Mouse (Mus musculus) kidney, embryonic 14.5 days (tissue): ENCODE results near the gene Lrrc3b. TPM values are rescaled to one million over a fixed set of nuclear protein-coding genes. Genes with fewer than 3 reads are reported as not detected.
A peak's percentile ranks its signal among the peaks of the same experiment; 100 is the strongest.

Source experiments
- ATAC-seq: fragments of 200-750 bp; cut with Nextera tagmentation; 2 replicates; pipeline ENCODE4 v1.8.0; 2017; ENCODE audit warnings: moderate number of reproducible peaks, mild to moderate bottlenecking, moderate TSS enrichment, moderate library complexity; ENCODE audit not compliant: low FRiP score, low TSS enrichment
- H3K27ac ChIP-seq: fragments of 300-500 bp; sonication (generic); 2 replicates; pipeline ENCODE4 v1.5.1; 2014; ENCODE audit warnings: low read depth, mild to moderate bottlenecking, low read length, moderate library complexity, mixed read lengths
- H3K27me3 ChIP-seq: fragments of 300-500 bp; sonication (generic); 2 replicates; pipeline ENCODE4 v1.6.1; 2014; ENCODE audit warnings: mild to moderate bottlenecking, low read length; ENCODE audit not compliant: control insufficient read depth, insufficient read depth
- H3K36me3 ChIP-seq: fragments of 300-500 bp; sonication (generic); 2 replicates; pipeline ENCODE4 v1.6.1; 2014; ENCODE audit warnings: low read length, mixed read lengths; ENCODE audit not compliant: control insufficient read depth, insufficient read depth
- H3K4me1 ChIP-seq: fragments of 300-500 bp; sonication (generic); 2 replicates; pipeline ENCODE4 v1.6.1; 2014; ENCODE audit warnings: low read length, mixed read lengths; ENCODE audit not compliant: control insufficient read depth, insufficient read depth
- H3K4me2 ChIP-seq: fragments of 300-500 bp; sonication (generic); replicated peaks from 2 replicates; pipeline ENCODE4 v1.6.1; 2014; ENCODE audit warnings: low read depth, mild to moderate bottlenecking, low read length
- H3K4me3 ChIP-seq: fragments of 300-500 bp; sonication (generic); 2 replicates; pipeline ENCODE4 v1.5.1; 2014; ENCODE audit warnings: mild to moderate bottlenecking, low read length
- H3K9ac ChIP-seq: fragments of 300-500 bp; sonication (generic); 2 replicates; pipeline ENCODE4 v1.6.1; 2014; ENCODE audit warnings: low read depth, mild to moderate bottlenecking, low read length, moderate library complexity
- H3K9me3 ChIP-seq: fragments of 300-500 bp; sonication (generic); 2 replicates; pipeline ENCODE4 v1.6.1; 2016; ENCODE audit warnings: low read length; ENCODE audit not compliant: control insufficient read depth
- WGBS: fragments of 180-500 bp; shearing (Covaris S2); extraction: QIAGEN DNeasy Blood & Tissue Kit; methylation state at CpG from one replicate; pipeline ENCODE4 v1.1.7; 2014; 5-methylcytosine and 5-hydroxymethylcytosine counted together
- polyA plus RNA-seq: library from polyadenylated mRNA; unstranded; fragments of >200 nt; fragmentation: Nextera tagmentation; extraction: Ambion mirVana; gene quantifications from 2 replicates; pipeline ENCODE4 v1.2.1, GENCODE M21; 2014

Gene Lrrc3b
- polyA plus RNA-seq, result 3.9 and 5.2 TPM in 2 replicates

DNA sequence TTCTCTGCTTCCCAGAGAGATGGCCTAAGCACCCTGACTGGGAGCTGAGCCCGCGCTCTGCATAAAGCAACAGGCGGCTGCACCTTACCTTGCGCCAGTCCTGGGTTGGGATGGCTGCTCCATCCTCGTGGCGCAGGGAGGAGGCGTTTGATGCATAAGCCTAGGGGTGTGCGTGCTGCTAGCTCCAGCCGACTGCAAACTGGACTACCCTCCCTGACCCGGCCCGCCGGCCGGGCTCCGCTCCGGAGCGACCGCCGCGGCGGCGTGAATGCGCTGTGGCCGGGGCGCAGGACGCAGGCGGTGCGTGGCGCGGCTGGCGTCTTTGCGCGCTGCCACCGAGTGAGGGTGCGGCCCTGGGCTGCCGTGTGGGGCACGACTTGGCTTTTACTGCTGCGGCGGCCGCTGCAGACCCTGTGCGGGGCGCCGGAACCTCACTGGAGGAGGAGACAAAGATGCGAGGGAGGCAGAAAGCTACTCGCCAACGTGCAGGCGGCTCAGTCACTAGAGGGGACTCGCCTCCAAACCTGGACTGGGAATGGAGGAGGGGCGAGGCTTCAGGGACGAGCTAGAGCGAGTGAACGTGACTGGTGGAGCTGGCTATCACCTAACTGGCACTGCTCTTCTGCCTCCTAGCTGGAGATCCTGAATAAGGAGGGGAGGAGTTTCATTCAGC is at the start of gene Lrrc3b:
Lrrc3b (minus strand) TSS at position 503 of the 673 bp plus-strand sequence.
- under 1% methylated on average over 51 of the region's 51 CpGs for WGBS
- H3K27ac ChIP-seq, result no peak within 1 kb of the TSS
- peak; percentile 88 for ATAC-seq

DNA sequence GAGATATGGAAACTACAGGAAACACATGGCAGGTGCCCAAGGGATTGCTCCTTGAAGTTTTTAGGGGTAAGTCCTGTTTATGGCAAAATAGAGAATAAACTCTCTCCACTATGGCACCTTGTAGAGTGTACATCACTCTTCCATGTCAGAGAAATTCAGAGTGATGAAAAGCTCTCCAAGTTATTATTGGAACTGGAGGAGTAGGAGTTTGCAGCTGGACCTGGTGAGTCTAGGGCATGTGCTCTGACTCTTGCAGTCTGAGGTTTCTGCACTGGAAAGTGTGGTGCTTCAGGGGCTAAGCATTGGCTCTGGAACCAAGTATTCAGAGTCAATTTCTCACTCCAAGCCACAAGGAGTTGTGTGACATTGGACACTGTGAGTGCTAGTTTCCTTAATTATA is 38.9 kb upstream of the Lrrc3b start:
- Histone ChIP-seq H3K4me2 (no peak overlapping the region), H3K36me3 (no peaks in the 10 kb centered on the region), H3K27me3 (no peaks in the 10 kb centered on the region), H3K4me1 (no peaks in the 10 kb centered on the region), H3K4me3 (no peak overlapping the region), H3K27ac (no peak overlapping the region), H3K9ac (no peak overlapping the region), H3K9me3 (0 out of 2 replicates have a peak, but pooled peaks cover 4% of the 10 kb centered on the region)
- no peak for ATAC-seq

More for the DNA sequence above, at the start of gene Lrrc3b:
- H3K27me3 ChIP-seq, result peaks cover 16% of the 10 kb centered on the region
- no peaks in the 10 kb centered on the region for H3K36me3 ChIP-seq
- no peaks in the 10 kb centered on the region for H3K9me3 ChIP-seq
- H3K4me1 ChIP-seq, result 0 out of 2 replicates have a peak, but pooled peaks cover 6% of the 10 kb centered on the region
- peak within 1 kb of the TSS; percentile 53 for H3K9ac ChIP-seq
- peak within 1 kb of the TSS; percentile 98 for H3K4me2 ChIP-seq
- peak within 1 kb of the TSS; percentile 62 for H3K4me3 ChIP-seq

DNA sequence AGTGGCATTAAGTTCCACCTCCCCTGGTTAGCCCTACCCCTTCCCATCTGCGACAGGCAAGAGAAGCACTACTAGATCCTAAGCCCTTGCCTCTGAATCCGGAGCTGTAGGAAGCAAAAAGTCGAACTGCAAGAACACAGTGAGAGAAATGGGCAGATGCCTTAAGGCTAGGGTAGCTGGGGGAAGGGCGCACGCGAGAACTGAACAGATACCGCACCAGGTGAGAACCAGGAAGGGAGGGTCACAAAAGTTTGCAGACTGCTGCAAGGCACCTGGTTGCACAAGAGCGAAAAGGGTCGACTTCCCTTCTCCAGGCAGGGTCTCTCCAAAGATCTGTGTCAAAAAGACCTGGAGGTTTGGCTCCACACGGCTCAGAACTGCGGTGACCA is 697 bp downstream of the Lrrc3b start:
- H3K27ac ChIP-seq, result no peak overlapping the region
- H3K4me2 ChIP-seq, result peak overlapping the region; percentile 98
- peak overlapping the region; percentile 53; the same call in 1 of the 2 replicates for H3K9ac ChIP-seq
- no peaks in the 10 kb centered on the region for H3K9me3 ChIP-seq
- H3K36me3 ChIP-seq, result no peaks in the 10 kb centered on the region
- WGBS, result 0% methylated on average over 11 of the region's 11 CpGs
- 0 out of 2 replicates have a peak, but pooled peaks cover 6% of the 10 kb centered on the region for H3K4me1 ChIP-seq
- peak; percentile 22; the same call in 1 of the 2 replicates for ATAC-seq
- H3K27me3 ChIP-seq, result peaks cover 16% of the 10 kb centered on the region
- H3K4me3 ChIP-seq, result peak overlapping the region; percentile 62

DNA sequence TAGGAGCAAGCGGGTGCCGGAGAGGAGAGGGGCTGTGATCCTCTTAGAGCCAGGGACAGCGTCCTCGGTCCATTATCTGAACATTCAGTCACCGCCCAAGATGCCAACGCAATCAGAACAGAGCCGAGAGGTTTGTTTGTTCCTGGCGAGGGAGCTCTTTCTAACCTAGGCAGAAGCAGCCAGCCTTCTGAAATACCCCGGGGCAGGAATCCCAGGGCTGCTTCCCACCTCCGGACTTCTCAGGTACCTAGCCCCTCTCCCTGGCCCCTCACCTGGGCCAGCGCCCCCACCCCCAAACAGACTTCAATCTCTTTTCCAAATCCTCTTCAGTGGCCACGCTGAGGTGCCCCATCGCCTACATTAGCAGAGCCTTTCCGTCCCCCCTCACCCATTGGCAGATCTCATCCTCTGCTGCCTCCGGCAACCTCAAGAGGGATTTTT is 1.3 kb downstream of the Lrrc3b start:
- Histone ChIP-seq H3K27me3 (peaks cover 16% of the 10 kb centered on the region), H3K9me3 (no peaks in the 10 kb centered on the region), H3K36me3 (no peaks in the 10 kb centered on the region), H3K27ac (no peak overlapping the region), H3K9ac (peak overlapping the region; percentile 53; the same call in 1 of the 2 replicates), H3K4me2 (peak overlapping the region; percentile 98), H3K4me3 (peak overlapping the region; percentile 62), H3K4me1 (0 out of 2 replicates have a peak, but pooled peaks cover 6% of the 10 kb centered on the region)
- no peak; the same call in 1 of the 2 replicates for ATAC-seq
- WGBS, result 3% methylated on average over 15 of the region's 15 CpGs

DNA sequence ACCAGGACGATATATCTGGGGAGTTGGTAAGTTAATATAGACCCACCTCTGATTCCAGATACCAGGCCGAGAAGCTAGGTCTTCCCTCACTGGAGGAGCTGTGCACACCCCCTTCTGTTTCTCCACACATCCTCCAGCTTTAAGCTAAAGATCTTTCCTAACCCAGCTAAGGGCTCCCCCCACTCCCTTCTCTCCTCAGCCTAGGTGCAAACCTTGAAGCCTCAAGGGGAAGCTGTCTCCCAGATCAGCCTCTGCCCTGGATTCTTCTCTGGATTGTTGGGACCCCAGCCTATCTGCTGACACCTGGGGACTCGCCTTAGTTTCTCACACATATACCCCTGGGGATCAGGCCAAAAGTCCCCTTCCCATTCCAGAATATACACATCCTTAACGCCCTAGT is 1.7 kb downstream of the Lrrc3b start:
- H3K9me3 ChIP-seq, result no peaks in the 10 kb centered on the region
- H3K27me3 ChIP-seq, result peaks cover 16% of the 10 kb centered on the region
- 0 out of 2 replicates have a peak, but pooled peaks cover 6% of the 10 kb centered on the region for H3K4me1 ChIP-seq
- H3K4me2 ChIP-seq, result peak overlapping the region; percentile 98; the same call in 1 of the 2 replicates
- peak overlapping the region; percentile 62 for H3K4me3 ChIP-seq
- ATAC-seq, result no peak
- WGBS, result 51% methylated on average over 4 of the region's 4 CpGs
- 0 out of 2 replicates have a peak overlapping the region, but pooled peaks have one; percentile 12 for H3K9ac ChIP-seq
- no peak overlapping the region for H3K27ac ChIP-seq
- no peaks in the 10 kb centered on the region for H3K36me3 ChIP-seq

DNA sequence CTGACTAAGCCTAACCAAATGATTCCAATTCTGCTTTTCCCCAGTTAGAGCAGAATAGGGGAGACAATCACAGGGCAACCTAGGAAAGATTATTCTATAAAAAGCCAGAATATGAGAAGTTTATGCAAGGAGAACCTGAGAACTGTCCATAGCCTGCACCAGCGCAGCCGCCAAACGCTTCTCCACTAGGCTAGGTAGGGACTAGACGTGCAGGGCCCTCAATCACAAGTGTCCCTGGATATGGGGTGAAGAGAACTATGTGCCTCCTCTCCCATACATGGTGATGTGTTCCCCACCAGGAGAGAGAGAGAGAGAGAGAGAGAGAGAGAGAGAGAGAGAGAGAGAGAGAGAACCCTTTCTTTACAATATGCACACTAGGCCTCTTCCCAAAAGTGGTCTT is 2.2 kb downstream of the Lrrc3b start:
- no peak overlapping the region for H3K9ac ChIP-seq
- H3K4me3 ChIP-seq, result no peak overlapping the region
- H3K9me3 ChIP-seq, result no peaks in the 10 kb centered on the region
- H3K36me3 ChIP-seq, result no peaks in the 10 kb centered on the region
- WGBS, result 87% methylated on average over 4 of the region's 4 CpGs
- peaks cover 16% of the 10 kb centered on the region for H3K27me3 ChIP-seq
- ATAC-seq, result no peak
- no peak overlapping the region for H3K4me2 ChIP-seq
- H3K4me1 ChIP-seq, result 0 out of 2 replicates have a peak, but pooled peaks cover 6% of the 10 kb centered on the region
- no peak overlapping the region for H3K27ac ChIP-seq

DNA sequence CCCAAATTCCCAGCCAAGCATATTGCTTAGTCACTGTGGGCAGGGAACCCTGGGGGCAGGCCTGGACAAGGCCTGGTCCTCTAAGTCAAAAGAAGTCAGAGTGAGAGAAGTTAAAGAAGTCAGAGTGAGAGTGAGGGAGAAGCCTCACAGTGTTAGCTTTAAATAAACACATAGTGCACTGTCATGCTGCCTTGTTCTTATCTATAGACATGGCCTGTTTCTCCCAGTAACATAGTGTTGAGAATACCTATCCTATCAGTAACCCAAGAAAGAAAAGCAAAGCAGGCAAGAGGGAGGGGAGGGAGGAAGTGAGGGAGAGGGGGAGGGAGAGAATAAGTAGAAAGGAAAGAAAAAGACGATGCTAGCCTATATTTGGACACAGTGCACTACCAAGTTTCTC is 6.4 kb downstream of the Lrrc3b start:
- no peak overlapping the region for H3K27ac ChIP-seq
- H3K4me1 ChIP-seq, result 0 out of 2 replicates have a peak, but pooled peaks cover 3% of the 10 kb centered on the region
- H3K36me3 ChIP-seq, result no peaks in the 10 kb centered on the region
- H3K9ac ChIP-seq, result no peak overlapping the region
- WGBS, result 83% methylated on average over 1 of the region's 1 CpGs
- no peak overlapping the region for H3K4me2 ChIP-seq
- H3K27me3 ChIP-seq, result peaks cover 6% of the 10 kb centered on the region
- H3K4me3 ChIP-seq, result no peak overlapping the region
- no peak for ATAC-seq
- H3K9me3 ChIP-seq, result no peaks in the 10 kb centered on the region

DNA sequence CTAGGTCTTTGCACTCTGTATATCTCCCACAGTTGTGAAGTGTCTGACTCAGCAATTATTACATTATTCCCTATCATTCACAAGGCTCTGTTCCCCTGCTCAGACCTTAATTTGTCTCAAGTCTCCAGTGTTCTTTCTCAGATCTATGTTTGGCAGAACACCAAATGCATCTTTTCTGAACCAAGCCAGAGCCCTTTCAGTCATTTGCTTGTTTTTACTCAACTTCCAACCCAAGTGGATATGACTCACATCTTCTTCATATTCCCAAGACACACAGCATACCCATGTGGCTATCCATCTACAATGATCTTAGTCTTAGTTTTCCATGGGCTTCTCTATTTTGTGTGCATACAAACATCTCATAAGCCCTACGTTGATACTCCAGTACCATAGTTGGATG is 17.2 kb downstream of the Lrrc3b start:
- 94% methylated on average over 1 of the region's 1 CpGs for WGBS
- no peak overlapping the region for H3K4me2 ChIP-seq
- H3K9me3 ChIP-seq, result no peaks in the 10 kb centered on the region
- H3K27ac ChIP-seq, result no peak overlapping the region
- no peak for ATAC-seq
- H3K4me3 ChIP-seq, result no peak overlapping the region
- no peaks in the 10 kb centered on the region for H3K36me3 ChIP-seq
- H3K27me3 ChIP-seq, result no peaks in the 10 kb centered on the region
- H3K9ac ChIP-seq, result no peak overlapping the region
- no peaks in the 10 kb centered on the region for H3K4me1 ChIP-seq
